Mouse (Mus musculus) C2C12 (cell line): ENCODE measurements at regions not wholly inside any gene's neighbourhood (a gene's known extent, or its start where the extent isn't known, plus 50 kb on each side); places are given as distances from the start of the nearest gene placed in this dataset.

Experiments
- CEBPB ChIP-seq: IDR thresholded peaks from one replicate; pipeline ENCODE4 v1.6.1; 2011; ENCODE audit warnings: low read depth, mild to moderate bottlenecking, control low read depth, moderate library complexity
- CTCF ChIP-seq: IDR thresholded peaks from one replicate; pipeline ENCODE4 v1.5.1; 2011; ENCODE audit not compliant: control insufficient read depth, insufficient read depth, insufficient read length
- MYOG ChIP-seq: IDR thresholded peaks from one replicate; pipeline ENCODE4 v1.6.1; 2011; ENCODE audit not compliant: control insufficient read depth, insufficient read length; ENCODE audit errors: extremely low read depth

GRCm38 (mm10) chr5:126117291-126117690, 585.7 kb downstream of the Tmem132b start:
- TF ChIP-seq MYOG (no peak), CTCF (no peak), CEBPB (no peak)
